Mouse (Mus musculus): ENCODE results near the gene Akirin2.
"Not testable (repeated sequence)": the region's sequence is repeated elsewhere in the genome, so short reads cannot be mapped to it uniquely, and the experiment has no call there.

Akirin2 gene

DNA sequence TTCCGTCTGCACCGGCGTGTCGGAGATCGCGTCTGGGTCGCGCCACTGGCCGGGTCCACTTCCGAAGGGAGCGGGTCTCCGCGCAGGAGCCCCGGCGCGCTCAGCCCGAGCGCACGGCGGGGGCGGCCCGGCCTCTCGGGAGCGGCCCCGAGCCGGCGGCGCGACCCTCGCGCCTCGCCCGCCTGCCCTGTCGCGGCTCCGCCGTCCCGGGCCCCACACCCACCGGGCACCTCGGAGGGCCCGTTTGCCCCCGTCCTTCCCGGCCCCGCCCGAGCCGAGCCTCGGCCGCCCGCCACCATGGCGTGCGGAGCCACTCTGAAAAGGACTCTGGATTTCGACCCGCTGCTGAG, at the start of gene Akirin2:
Akirin2 (plus strand) TSS at position 190 of the 350 bp plus-strand sequence.
- DNase-seq: no peak

DNA sequence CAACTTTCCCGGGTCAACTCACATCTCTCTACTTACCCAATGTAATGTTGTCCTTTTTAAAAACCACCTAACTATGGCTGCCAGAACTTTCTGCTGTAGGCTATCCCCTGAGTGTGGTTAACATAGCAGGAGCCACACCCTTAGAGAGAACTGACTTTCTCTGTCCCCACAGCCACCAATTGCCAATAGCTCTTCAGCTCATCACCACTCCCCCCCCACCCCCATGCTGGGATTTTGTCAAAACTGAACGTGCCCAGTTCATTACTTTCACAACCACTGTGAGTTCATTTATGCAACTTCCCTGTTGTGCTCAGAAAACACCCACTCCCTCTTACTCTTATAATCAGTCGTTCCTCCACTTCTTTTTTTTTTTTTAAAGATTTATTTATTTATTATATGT, 40.4 kb upstream of the Akirin2 start:
- DNase-seq: no peak

DNA sequence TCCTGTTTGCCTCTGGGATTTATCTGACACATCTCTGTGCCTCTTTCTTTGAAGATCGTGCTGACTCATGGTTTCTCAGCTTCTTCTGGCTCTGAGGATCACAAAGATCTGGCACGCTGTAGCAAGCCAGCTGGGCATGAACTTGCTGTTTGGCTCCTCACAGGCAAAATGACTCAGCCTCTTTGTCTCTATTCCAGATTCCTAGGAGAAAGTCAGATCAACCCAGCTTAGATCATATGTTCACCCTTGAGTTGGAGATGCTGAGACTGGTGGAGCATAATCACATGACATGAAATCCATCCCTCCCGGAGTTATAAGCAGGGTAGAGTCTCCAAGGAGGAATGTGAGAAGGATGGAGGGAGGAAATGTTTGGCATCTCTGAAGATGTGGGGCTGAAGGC, 27.9 kb upstream of the Akirin2 start:
- DNase-seq: no peak

DNA sequence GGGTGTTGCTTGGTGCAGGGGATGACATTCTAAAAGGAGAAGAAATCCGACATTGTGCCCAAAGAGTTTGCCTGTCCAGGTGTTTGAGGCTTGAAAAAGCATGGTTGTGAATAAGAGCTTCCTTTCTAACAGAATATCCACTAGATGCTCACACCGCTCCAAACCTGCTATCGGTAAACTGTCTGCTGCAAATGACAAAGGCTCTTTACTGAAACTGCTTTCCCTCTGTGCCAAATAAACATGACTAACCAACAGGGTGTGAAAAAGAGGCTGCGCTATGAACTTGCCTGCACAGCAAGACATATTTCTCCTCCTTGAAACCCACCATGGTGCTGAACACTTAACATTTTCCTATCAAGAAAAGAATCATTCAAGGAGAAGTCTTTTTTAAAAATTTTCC, 27.2 kb upstream of the Akirin2 start:
- no peak for DNase-seq

DNA sequence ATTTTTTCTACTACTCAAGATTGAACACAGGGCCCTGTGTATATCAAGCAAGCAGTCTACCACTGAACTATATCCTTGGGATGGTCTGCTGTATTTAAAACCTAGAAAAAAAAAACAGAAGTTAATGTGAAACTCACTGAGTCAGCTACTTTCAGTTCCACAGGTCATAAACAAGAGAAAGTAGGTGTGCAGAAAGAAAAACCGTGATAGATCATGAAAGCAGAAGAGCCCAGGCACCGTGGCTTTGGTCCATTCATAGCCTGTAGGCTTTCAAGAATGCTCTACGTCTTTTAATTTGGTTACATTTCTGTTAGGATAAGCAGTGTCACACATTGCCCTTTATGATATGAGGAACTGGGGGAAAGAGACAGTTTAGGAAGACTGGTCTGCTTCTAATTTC, 24.0 kb upstream of the Akirin2 start:
- no peak for DNase-seq

DNA sequence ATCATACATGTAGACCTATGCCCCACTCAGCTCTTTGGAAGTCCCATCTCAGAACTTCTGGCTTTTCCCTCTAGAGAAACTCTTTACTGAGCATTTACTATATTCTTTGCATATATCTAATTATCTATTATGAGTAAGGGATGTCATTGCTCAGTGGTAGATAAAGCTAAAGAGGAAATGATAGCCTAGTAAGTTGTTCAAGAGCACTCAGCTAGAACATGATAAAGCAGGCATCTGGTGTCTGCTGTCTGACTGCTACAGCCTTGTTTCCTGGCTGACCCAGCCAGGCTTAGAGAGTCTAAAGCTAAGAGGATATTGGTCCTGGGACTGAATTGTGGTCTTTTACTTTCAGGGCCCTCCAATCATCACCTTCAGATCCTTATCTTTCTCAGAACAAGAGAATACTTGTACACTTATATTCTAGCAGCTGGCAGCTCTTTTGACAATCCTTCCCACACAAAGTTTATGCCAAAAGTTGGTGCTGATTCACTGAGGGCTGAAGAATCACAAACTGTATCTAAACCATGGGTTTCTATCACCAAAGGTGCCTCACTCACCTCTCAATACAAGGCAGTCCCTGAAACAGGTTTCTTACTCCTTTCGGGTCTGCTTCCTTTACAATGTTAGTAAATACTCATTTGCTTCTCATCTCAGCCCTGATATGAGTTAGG, 22.2 kb upstream of the Akirin2 start:
- DNase-seq: no peak

DNA sequence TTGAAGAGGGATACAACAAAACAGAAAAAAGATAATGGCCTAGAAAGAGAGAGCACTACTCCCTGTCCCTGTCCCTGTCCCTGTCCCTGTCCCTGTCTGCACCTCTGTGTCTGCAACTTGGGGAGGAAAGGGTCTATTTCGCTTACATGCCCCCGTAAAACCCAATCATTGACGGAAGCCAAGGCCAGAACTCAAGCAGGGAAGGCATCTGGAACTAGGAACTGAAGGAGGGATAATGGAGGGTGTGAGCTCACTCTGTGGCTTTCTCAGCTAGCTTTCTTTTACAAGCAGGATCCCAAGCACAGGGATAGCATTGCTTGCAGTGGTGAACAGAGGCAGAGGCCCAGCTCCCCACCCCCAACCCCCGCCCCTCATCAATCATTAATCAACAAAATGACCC, 21.4 kb upstream of the Akirin2 start:
- DNase-seq: no peak

DNA sequence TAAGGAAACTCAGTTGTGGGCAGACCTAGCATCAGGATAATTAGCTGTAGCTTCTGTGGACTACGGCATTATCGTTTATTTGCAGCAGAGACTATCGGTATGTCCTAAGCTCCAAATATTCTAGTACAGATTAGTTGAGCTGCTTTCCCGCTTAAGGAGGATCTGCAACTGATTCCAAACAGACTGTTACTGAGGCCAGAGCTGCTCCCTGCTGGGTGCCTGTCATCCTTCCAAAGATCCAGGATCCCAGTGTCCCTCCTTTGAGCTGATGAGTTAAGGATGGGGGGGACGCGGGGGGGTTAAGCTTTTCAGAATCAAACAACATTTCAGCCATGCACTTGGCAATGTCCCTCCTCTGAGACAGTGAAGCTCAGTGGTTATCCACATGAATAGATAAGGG, 20.8 kb upstream of the Akirin2 start:
- no peak for DNase-seq

DNA sequence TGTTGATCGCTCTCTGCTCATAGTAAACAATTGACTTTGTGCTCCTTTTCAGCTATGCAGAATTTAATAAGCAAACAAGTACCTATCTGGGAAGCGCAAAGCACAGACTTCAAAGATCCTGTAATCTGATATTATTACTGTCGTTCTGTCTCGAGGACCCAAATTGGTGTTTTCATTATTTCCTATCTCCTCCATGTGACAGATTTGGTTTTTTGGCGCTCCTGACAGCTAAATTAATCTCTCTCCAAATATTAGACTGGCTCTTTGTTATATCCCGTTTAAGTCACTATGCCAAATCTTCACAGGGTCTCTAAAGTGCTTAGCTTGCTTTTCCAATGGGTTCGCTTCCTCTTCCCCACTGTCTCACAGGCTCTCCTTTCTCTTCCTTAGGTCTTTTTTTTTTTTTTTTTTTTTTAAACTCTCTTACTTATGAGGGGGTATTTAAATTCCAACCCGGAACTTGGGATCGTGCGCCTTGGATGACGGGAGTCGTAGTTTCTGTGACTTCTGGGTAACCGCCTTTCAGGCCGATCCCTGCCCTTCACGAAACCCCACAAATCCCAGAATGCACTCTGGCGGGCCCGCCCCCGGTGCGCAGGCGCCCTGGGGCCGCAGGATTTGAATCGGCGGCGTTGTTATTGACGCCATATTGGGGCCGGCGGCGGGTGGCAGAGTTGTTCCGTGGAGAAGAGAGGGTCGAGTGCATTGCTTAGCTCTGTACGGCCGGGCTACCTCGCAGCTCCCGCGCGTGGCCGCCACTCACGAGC, 573 bp upstream of the Akirin2 start:
- peak; percentile 97 for DNase-seq

DNA sequence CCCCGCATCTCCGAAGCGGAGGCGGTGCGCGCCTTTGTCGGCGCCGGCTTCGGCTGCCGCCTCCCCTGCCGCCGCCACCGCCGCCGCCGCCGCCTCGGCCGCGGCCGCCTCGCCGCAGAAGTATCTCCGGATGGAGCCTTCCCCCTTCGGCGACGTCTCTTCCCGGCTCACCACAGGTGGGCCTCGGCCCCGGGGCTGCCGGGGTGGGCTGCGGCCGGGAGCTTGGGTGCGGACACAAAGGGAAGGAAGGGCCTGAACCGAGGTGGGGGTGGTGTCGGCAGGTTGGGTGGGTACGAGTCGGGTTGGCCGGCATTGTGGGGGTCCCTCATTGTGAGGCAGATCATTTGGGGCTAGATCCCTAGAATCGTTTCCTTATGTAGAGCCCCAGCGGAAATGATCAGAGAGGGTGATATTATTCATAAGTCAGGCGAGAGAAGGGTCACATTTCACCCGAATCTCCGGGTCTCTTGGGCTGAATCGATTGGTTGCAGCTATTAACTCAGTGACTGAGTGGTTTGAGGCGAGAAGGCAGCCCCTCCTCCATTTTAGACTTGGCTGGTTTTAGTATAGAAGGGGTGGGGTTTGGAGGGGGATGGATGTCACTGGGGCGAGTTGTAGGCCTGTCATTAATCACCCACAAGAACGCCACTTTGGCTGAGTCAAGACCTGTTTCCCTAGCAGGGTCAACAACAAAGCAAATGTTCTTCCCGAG, 517 bp downstream of the Akirin2 start:
- DNase-seq: peak; percentile 77

DNA sequence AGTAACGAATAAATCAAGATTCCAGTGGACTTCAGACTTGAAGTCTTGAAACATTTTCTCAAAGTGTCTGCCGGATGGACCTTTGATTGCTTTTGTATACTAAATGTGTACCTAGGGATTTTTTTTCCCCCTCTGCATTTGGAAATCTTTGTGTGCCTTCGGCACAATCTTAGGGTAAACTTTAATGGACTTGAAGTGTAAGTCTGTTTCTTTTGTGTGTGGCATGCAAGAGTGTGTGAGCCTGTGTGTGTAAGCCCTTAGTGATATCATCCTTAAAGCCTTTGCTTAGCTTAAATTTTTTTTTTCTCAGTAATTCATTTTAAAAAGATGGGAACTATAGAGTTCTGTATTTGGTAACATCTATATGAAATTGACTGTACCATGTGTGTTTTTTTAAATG, 1.2 kb downstream of the Akirin2 start:
- no peak for DNase-seq

DNA sequence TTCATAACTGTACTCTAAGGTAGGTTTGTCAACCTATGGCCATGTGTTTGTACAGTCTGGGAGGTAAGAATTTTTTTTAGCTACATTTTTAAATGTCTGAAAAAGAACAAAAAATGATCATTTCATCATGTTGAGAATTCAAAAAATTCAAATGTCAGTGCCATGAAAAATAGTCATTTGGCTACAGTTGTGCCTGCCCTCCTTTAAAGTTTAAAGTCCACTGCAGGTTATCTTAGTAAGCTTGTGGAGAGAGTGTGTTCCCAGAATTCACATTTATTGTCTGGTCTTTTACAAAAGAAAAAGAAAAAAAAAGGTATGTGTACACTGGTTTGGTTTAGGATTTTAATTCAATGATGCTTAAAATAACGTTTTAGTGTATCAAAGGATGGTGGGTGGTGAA, 3.9 kb downstream of the Akirin2 start:
- DNase-seq: no peak

DNA sequence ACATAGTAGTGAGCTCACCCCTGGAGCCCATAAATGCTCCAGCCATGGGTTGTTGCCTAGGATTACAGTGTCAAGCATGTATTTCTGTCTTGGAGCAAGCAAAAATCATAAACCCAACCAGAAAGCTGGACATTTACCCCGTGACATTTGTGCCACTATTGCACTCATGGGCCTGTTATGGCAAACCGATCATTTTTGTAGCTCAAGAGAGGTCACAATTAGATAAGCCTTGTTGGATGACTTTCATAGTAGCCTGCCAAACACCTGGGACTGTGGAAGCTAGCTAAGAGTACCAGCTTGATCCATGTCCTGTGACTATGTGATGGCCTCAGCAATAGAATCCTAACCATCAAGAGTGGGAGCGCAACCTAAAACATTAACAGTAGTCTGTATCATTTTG, 4.9 kb downstream of the Akirin2 start:
- DNase-seq: no peak

DNA sequence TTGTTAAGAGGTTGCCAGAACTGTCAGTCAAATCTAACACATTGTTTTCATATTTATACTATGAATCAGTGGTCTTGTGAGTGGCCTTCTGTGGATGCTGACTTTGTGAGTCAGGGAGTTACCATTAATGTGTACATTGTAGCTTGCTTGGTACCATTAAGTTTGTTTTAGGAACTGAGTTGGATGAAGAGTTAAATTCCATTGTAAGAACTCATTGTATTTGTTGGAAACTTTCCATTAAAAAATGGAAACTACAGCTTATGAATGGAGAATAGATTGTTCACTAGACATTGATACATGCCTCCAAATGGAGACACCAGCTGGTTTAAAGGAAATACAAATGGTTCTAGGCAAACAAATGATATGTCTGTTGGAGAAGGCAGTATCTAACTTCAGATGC, 5.4 kb downstream of the Akirin2 start:
- DNase-seq: no peak

DNA sequence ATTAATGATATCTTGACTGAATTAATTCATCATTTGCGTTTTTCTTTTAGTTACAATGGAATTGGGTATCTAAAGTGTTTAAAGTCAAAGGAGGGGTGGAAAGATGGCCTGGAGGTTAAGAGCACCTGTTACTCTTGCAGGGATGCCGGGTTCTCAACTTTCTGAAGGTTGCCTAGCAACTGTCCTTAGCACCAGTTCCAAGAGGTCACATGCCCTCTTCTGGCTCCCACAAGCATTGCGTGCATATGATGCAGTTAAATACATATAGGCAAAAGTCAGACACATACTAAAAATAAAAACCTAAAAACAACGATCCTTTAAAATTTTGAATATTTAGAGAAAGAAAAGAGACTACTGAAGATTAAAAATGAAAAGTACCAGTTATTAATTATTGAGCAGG, 10.2 kb downstream of the Akirin2 start:
- peak; percentile 56 for DNase-seq

DNA sequence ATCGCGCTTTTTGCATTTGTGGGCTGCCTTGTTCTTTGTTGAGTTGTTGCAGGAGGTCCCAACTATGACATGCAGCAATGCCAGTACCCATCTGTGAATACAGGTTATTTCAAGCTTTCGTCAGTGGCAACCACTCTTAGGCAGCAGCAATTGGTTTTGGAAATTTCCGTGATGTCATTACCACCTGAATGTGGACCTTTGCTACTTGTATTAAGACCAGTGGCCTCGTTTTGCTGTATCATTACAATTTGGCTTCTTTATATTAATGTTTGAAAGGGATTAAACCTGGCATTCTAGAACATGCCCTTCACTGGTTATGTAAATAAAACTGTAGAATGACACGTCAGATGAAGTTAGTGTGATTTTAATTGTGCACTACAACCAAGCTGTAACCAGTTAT, 15.5 kb downstream of the Akirin2 start:
- DNase-seq: no peak

DNA sequence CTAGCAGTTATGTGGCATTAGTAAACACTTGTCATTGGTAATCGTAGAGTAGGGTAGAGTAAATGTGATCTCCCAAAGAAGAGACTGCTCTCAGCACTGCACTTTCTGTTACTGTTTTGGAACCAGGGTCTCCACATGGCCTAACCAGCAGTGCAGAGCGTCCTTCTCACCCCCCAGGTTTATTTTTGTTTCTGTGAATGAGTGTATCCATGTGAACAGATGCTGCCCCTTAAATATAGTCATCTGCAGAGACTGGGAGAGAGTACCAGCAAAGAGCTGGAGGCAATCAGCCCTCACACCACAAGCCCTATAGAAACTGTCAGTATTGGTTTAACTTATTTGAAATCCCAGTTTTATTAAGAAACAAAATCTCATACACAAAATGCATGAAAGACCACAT, 22.1 kb downstream of the Akirin2 start:
- no peak for DNase-seq

DNA sequence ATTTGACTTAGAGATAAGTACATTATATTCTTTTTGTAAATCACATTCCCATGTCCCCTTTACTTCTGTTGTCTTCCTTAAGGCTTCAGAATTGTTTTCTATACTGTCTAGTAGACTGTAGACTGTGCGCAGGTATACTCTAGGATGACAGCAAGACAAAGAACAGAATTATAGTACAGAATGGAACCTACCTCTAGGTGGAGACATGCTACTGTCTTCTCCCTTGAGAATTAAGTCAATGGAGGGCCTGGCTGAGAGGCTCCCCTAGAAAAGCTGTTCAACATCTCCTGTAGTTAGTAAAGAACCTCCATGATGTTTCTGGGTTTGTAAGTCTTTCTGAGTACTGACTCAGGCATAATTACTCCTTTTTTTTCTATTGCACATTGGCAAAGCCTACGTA, 26.3 kb downstream of the Akirin2 start:
- no peak for DNase-seq

DNA sequence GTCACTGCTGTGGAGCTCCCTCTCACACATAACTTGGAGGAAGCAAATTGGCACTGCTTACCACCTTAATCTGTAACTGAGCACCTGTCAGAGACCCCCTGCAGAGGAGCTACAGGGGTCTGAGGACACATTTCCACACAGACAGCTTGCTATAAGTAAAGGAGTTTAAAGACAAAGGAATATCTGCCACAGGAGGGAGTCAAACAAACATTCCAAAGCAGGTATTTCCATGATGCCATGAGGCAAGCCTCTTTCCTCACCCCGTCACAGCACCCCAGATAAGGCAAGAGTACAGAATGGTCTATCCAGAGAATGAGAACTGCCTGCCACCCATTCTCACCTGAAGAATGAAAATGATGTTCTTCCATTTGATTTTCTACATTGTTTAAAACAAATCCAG, 28.5 kb downstream of the Akirin2 start:
- DNase-seq: no peak

DNA sequence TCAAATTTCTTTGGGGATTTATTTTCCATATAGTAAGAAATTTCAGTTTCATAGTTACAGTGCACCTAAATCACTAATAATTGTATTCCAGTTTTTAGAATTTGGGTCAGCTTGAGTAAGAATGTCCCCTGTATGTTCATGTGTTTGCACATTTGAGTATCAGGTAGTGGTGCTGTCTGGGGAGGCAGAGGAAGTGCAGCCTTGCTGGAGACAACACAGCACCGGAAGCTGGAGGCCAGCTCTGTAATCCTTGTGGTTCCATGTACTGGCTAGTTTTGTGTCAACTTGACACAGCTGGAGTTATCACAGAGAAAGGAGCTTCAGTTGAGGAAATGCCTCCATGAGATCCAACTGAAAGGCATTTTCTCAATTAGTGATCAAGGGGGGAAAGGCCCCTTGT, 30.8 kb downstream of the Akirin2 start:
- DNase-seq: not testable (repeated sequence)

DNA sequence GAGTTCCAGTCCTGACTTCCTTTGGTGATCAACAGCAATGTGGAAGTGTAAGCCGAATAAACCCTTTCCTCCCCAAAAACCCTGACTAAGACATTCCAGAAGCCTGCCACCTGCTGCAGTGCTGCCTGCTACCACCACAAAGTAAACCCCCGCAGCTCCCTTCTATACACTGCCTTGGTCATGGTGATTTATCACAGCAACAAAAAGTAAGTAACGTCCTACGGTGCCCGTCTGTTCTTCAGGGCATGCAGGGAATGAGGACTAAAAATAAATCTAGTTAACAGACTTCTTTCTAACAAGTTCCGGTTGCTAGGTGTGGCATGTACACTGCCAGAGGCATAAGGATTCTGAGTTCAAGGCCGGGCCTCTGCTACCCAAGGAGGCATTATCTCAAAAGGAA, 31.3 kb downstream of the Akirin2 start:
- DNase-seq: no peak

DNA sequence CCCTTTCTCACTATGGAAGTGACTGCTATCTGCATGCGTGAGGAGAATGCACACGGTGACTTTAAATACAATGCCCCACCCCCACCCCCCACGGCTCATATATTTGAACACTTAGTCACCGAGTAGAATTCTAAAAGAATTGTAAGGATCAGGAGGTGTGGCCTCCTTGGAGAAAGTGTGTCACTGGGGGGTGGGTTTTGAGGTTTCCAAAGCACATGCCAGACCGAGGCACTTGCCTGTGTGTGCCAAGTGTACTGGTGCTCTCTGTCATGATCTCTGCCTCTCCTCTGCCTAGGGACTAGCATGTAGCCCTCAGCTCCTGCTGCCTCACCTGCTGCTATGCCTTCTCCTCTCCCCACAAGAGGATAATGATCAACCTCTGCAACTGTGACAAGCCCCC, 31.7 kb downstream of the Akirin2 start:
- no peak for DNase-seq

DNA sequence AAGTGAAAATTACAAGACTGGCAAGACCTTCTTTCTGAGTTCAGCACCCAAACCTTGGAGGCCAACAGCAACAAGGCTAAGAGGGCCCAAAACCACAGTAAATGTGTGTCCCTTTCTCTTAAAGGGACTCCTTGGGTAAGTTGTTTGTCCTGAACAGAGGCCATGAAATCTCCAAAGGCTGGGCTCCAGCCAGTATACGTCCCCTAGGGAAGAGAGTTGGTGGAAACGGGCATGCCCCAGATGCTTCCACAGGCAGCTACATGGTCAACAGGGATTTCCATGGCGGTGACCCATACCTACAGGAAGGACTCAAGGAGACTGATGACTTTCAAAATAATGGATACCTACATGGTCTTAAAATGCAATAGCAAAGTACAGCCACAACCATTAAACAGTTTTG, 32.7 kb downstream of the Akirin2 start:
- no peak for DNase-seq

DNA sequence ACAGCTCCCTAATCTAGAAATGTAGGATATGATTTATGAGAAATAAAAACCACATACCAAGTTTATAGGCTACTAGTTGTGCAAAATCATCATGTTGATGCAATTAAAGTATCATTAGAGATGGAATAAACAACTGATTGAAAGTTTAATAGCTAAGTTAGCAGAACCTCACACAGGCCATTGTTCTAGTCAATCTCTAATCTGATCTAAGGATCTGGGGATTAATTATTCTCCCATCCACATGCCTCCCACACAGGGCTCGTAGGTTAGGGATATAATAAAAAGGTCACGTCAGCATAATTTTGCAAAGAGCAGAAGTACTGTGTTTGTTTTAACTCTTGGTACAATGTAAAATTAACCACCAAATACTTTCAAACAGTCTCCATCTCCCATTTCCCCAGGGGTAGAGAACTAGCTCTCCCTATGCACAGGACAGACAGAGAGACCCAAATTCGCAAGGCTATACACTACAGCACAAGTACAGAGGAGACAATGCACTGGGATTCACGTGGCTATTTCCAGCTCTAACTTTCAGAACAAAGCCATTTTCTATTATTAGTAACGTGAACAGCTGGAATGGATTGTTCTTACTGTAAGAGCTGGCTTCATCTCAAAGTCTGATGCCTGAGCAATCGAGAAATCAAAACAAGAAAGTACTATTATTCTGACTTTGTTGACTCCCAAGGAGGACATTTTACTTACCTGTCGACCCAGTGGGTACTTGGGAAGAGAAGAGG, 34.3 kb downstream of the Akirin2 start:
- DNase-seq: no peak
